12 mouse cellular contexts compared by ENCODE assay signal in the genomic region with DNA sequence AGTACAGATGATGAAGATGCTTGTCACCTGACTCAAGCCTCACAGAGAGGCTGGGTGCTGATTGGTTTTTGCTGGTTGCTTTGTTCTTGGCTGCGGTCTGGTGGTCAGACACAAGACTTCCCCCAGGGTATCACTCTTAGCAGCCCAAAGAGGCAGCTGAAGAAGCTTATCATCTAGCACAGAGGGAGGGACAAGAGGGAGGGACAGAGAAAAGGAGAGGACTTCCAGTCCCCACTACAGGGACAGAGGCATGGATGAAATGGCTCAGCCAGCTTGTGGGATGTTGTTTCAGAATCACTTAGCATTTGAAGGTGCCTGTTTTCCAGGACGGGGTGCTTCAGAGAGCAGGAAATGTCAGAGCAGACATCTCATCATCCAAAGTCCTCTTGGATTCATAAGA. TPM values are rescaled to one million over a fixed set of nuclear protein-coding genes. Genes with fewer than 3 reads are reported as not detected.
DNase-seq lines count a peak whose midpoint lies in the region; ATAC-seq lines count a peak whose summit lies in the region.
"Had no signal": no experiment of that assay in that cellular context is flagged by ENCODE, and none has a peak within 500 bp of the region (broad histone marks: within the 10 kb centered on the region; RNA-seq: fewer than 3 reads in every experiment).

No protein-coding gene starts in this region.

- peaks cover 23% of the 10 kb centered on the region for H3K4me1 ChIP-seq in intestine, embryonic 15.5 days (replicated peaks)
- H3K4me1 ChIP-seq in intestine, embryonic 16.5 days (ENCODE audit: control insufficient read depth, insufficient read depth, low read length): peaks cover 14% of the 10 kb centered on the region; the same call in 1 of the 2 replicates

- no peak overlapping the region for H3K4me2 ChIP-seq in intestine, embryonic 15.5 days (replicated peaks)
- no peak overlapping the region for H3K4me2 ChIP-seq in intestine, embryonic 16.5 days (ENCODE audit: low read depth, low read length)

- no peak overlapping the region for H3K4me3 ChIP-seq in intestine, embryonic 15.5 days (replicated peaks)
- H3K4me3 ChIP-seq in intestine, embryonic 16.5 days (ENCODE audit: low read length): no peak overlapping the region

- H3K9ac ChIP-seq in intestine, embryonic 15.5 days: no peak overlapping the region
- H3K9ac ChIP-seq in intestine, embryonic 16.5 days (ENCODE audit: low read depth, low read length): no peak overlapping the region
- H3K9ac ChIP-seq: forebrain, postnatal 0 days; liver, postnatal 0 days had no signal

- no peaks in the 10 kb centered on the region for H3K9me3 ChIP-seq in intestine, embryonic 15.5 days
- H3K9me3 ChIP-seq in intestine, embryonic 16.5 days (ENCODE audit: control insufficient read depth, low read length): no peaks in the 10 kb centered on the region

- ATAC-seq in intestine, embryonic 15.5 days: no peak
- no peak for ATAC-seq in intestine, embryonic 16.5 days
- ATAC-seq: CD4-positive, CD25-positive, alpha-beta regulatory T cell, adult 4 months had no signal

- DNase-seq in thymus, postnatal 0 days (ENCODE audit: low spot score): peak; percentile 33
- no peak for DNase-seq in thymus, postnatal 10 days (ENCODE audit: low spot score in 2 of 2)
- peak; percentile 27 to 39 for DNase-seq in heart, postnatal 10 days
- DNase-seq in layer of hippocampus, adult 11-12 months (ENCODE audit: low spot score): no peak
- no peak for DNase-seq in right cerebral cortex, adult 2 months (ENCODE audit: low spot score in 2 of 2)

- 0 out of 2 replicates have a peak, but pooled peaks cover 3% of the 10 kb centered on the region for H3K27me3 ChIP-seq in intestine, embryonic 15.5 days (replicated peaks)
- no peaks in the 10 kb centered on the region for H3K27me3 ChIP-seq in intestine, embryonic 16.5 days (replicated peaks; ENCODE audit: control insufficient read depth, insufficient read depth, low read length)

- 52% methylated on average over 2 of the region's 2 CpGs for WGBS in intestine, embryonic 15.5 days
- 37% methylated on average over 2 of the region's 2 CpGs for WGBS in intestine, embryonic 16.5 days

- no peaks in the 10 kb centered on the region for H3K36me3 ChIP-seq in intestine, embryonic 15.5 days
- H3K36me3 ChIP-seq in intestine, embryonic 16.5 days (ENCODE audit: control insufficient read depth, insufficient read depth, low read length): no peaks in the 10 kb centered on the region

- intact Hi-C loops in heart, postnatal 10 days (cut with DNase I): no loop called here

- peak overlapping the region; percentile 18; the same call in 1 of the 2 replicates for H3K27ac ChIP-seq in intestine, embryonic 15.5 days
- H3K27ac ChIP-seq in intestine, embryonic 16.5 days (ENCODE audit: low read length): no peak overlapping the region

RNA-seq across cellular contexts. Expression of gene Adamtsl2, which starts 0.9 kb away (rescaled TPM):
- 2.0 and 2.2 TPM in 2 replicates for polyA plus RNA-seq in intestine, embryonic 15.5 days (2015; fragmentation: Nextera tagmentation; extraction: Ambion mirVana)
- 1.7 and 2.1 TPM in 2 replicates for polyA plus RNA-seq in intestine, embryonic 16.5 days (2015; fragmentation: Nextera tagmentation; extraction: Ambion mirVana)
- polyA plus RNA-seq in thymus, postnatal 0 days (2015; fragmentation: Nextera tagmentation; extraction: Ambion mirVana): 2.0 and 2.1 TPM in 2 replicates
- total RNA-seq in heart, postnatal 10 days (2021): 10 to 100 TPM in 1 of 2 experiments, 1 to 10 TPM in 1; 8.7 to 19.4 TPM
- total RNA-seq: granulocyte monocyte progenitor cell, adult 5-6 weeks had no signal

RNA-seq across cellular contexts. Expression of gene Mymk, which starts 6.3 kb away (rescaled TPM):
- polyA plus RNA-seq in intestine, embryonic 15.5 days (2015; fragmentation: Nextera tagmentation; extraction: Ambion mirVana): 0.15 and 0.24 TPM in 2 replicates
- polyA plus RNA-seq in intestine, embryonic 16.5 days (2015; fragmentation: Nextera tagmentation; extraction: Ambion mirVana): 0.12 and 0.22 TPM in 2 replicates
- polyA plus RNA-seq in thymus, postnatal 0 days (2015; fragmentation: Nextera tagmentation; extraction: Ambion mirVana): 1.1 and 1.3 TPM in 2 replicates
- total RNA-seq in heart, postnatal 10 days (2021): under 1 TPM in 1 of 2 experiments, not detected in 1; 0.22 TPM
- total RNA-seq: forebrain, postnatal 0 days; granulocyte monocyte progenitor cell, adult 5-6 weeks had no signal
- polyA plus RNA-seq: CD4-positive, CD25-positive, alpha-beta regulatory T cell, adult 4 months; liver, postnatal 0 days; small intestine, adult 2 months had no signal

RNA-seq across cellular contexts. Expression of gene Slc2a6, which starts 50.5 kb away (rescaled TPM):
- polyA plus RNA-seq in intestine, embryonic 15.5 days (2015; fragmentation: Nextera tagmentation; extraction: Ambion mirVana): 0.97 and 1.3 TPM in 2 replicates
- 0.84 and 1.0 TPM in 2 replicates for polyA plus RNA-seq in intestine, embryonic 16.5 days (2015; fragmentation: Nextera tagmentation; extraction: Ambion mirVana)
- polyA plus RNA-seq in thymus, postnatal 0 days (2015; fragmentation: Nextera tagmentation; extraction: Ambion mirVana): 2.6 and 3.1 TPM in 2 replicates
- total RNA-seq in heart, postnatal 10 days (2021): under 1 TPM in 1 of 2 experiments, not detected in 1; 0.14 TPM

Comparison
In these comparisons a context has a peak if more than half of its experiments do, and no peak if none do; other contexts are left out.
1. DNase-seq: peak in thymus, postnatal 0 days (single experiment) and heart, postnatal 10 days (2 of 2); none in thymus, postnatal 10 days (0 of 2), layer of hippocampus, adult 11-12 months (single experiment) and right cerebral cortex, adult 2 months (0 of 2).